Mouse (Mus musculus) layer of hippocampus, adult 8-10 months (tissue): Measurements from ENCODE around the gene Luc7l3. TPM values are rescaled to one million over a fixed set of nuclear protein-coding genes. Genes with fewer than 3 reads are reported as not detected.

Experiments
- DNase-seq, 2 experiments: peaks; one replicate each; pipeline ENCODE4 v3.0.0; 2022; ENCODE audit warnings: low spot score in 2 of 2
- total RNA-seq, 4 experiments: library from RNA; stranded (reverse); gene quantifications; 2 replicates each; pipeline ENCODE4 v1.2.4; 2022

The Luc7l3 gene
- total RNA-seq, 4 experiments from 2014 or later, result 101 to 126 (median 109) TPM

GRCm38 (mm10) chr11:94261585-94262370 lies 60.0 kb downstream of the Luc7l3 start:
- no peak for DNase-seq

GRCm38 (mm10) chr11:94259814-94260213 lies 62.0 kb downstream of the Luc7l3 start:
- DNase-seq, result no peak

GRCm38 (mm10) chr11:94257987-94258386 lies 63.8 kb downstream of the Luc7l3 start:
- no peak for DNase-seq

- DNase-seq, result no peak
Observed at GRCm38 (mm10) chr11:94255733-94256132, 66.1 kb downstream of the Luc7l3 start.

- no peak for DNase-seq
Observed at GRCm38 (mm10) chr11:94253691-94254090, 68.1 kb downstream of the Luc7l3 start.

- DNase-seq, result no peak
Observed at GRCm38 (mm10) chr11:94253156-94253555, 68.6 kb downstream of the Luc7l3 start.

- DNase-seq, result no peak
Observed at GRCm38 (mm10) chr11:94246789-94247061, 75.1 kb downstream of the Luc7l3 start.

GRCm38 (mm10) chr11:94245955-94246788 lies 75.6 kb downstream of the Luc7l3 start, which contains the start of gene Wfikkn2:
Gene Wfikkn2, minus strand, starts transcription at chr11:94246005.
- DNase-seq, result no peak

GRCm38 (mm10) chr11:94244385-94244784 lies 77.4 kb downstream of the Luc7l3 start:
- DNase-seq, result no peak

GRCm38 (mm10) chr11:94243422-94244180 lies 78.2 kb downstream of the Luc7l3 start:
- no peak for DNase-seq

GRCm38 (mm10) chr11:94242760-94243421 lies 78.9 kb downstream of the Luc7l3 start:
- no peak for DNase-seq

GRCm38 (mm10) chr11:94239706-94240105 lies 82.1 kb downstream of the Luc7l3 start:
- DNase-seq, result no peak

- DNase-seq, result no peak
Observed at GRCm38 (mm10) chr11:94238786-94239185, 83.0 kb downstream of the Luc7l3 start.

Other genes starting within 250 kb of the Luc7l3 start
- 10 to 100 TPM; 35.8 to 44.1 (median 39.9) TPM for gene Tob1, start 110.5 kb downstream of the Luc7l3 start, total RNA-seq
- 1 to 10 TPM; 1.3 to 2.4 (median 1.9) TPM for gene Wfikkn2, start 76.0 kb downstream of the Luc7l3 start, total RNA-seq
- gene Gm21885, start 40.1 kb downstream of the Luc7l3 start, total RNA-seq, result not detected
- gene Ankrd40, start 6.0 kb upstream of the Luc7l3 start, total RNA-seq, result 100 to 1,000 TPM; 116 to 122 (median 119) TPM
- gene Abcc3, start 71.0 kb upstream of the Luc7l3 start, total RNA-seq, result 1 to 10 TPM; 1.3 to 8.4 (median 3.9) TPM
- 10 to 100 TPM; 49.3 to 83.1 (median 67.7) TPM for gene Cacna1g, start 152.2 kb upstream of the Luc7l3 start, total RNA-seq
- gene Spata20, start 164.2 kb upstream of the Luc7l3 start, total RNA-seq, result under 1 TPM in 2 of 4 experiments, not detected in 2; 0.43 to 0.64 TPM
- 1 to 10 TPM; 1.9 to 2.7 (median 2.4) TPM for gene Epn3, start 178.0 kb upstream of the Luc7l3 start, total RNA-seq
- gene Mycbpap, start 199.8 kb upstream of the Luc7l3 start, total RNA-seq, result 1 to 10 TPM; 3.1 to 7.6 (median 3.5) TPM
- 10 to 100 TPM; 12.3 to 14.5 (median 12.6) TPM for gene Rsad1, start 227.3 kb upstream of the Luc7l3 start, total RNA-seq
- under 1 TPM in 1 of 4 experiments, not detected in 3; 0.71 TPM for gene Chad, start 243.1 kb upstream of the Luc7l3 start, total RNA-seq